Mouse (Mus musculus) limb, embryonic 15.5 days (tissue): Measurements from ENCODE around the gene Atp5h. TPM values are rescaled to one million over a fixed set of nuclear protein-coding genes. Genes with fewer than 3 reads are reported as not detected.
"Not testable (repeated sequence)": the region's sequence is repeated elsewhere in the genome, so short reads cannot be mapped to it uniquely, and the experiment has no call there.

ENCODE experiments used
- ATAC-seq: fragments of 200-750 bp; cut with Nextera tagmentation; 2 replicates; pipeline ENCODE4 v1.8.0; 2017; ENCODE audit warnings: low read depth, moderate TSS enrichment; ENCODE audit not compliant: insufficient number of reproducible peaks, low FRiP score, low TSS enrichment
- H3K27ac ChIP-seq: fragments of 300-500 bp; sonication (generic); 2 replicates; pipeline ENCODE4 v1.5.1; 2015; ENCODE audit warnings: moderate library complexity, mild to moderate bottlenecking, inconsistent platforms
- H3K27me3 ChIP-seq: fragments of 300-500 bp; sonication (generic); 2 replicates; pipeline ENCODE4 v1.6.1; 2015; ENCODE audit warnings: inconsistent platforms
- H3K36me3 ChIP-seq: fragments of 300-500 bp; sonication (generic); 2 replicates; pipeline ENCODE4 v1.6.1; 2015; ENCODE audit warnings: inconsistent platforms
- H3K4me1 ChIP-seq: fragments of 300-500 bp; sonication (generic); 2 replicates; pipeline ENCODE4 v1.6.1; 2015; ENCODE audit warnings: inconsistent platforms
- H3K4me2 ChIP-seq: fragments of 300-500 bp; sonication (generic); 2 replicates; pipeline ENCODE4 v1.6.1; 2015; ENCODE audit warnings: mild to moderate bottlenecking, inconsistent platforms
- H3K4me3 ChIP-seq: fragments of 300-500 bp; sonication (generic); 2 replicates; pipeline ENCODE4 v1.5.1; 2015; ENCODE audit warnings: mild to moderate bottlenecking, inconsistent platforms
- H3K9ac ChIP-seq: fragments of 300-500 bp; sonication (generic); 2 replicates; pipeline ENCODE4 v1.6.1; 2015; ENCODE audit warnings: inconsistent platforms
- H3K9me3 ChIP-seq: fragments of 300-500 bp; sonication (generic); 2 replicates; pipeline ENCODE4 v1.6.1; 2016; ENCODE audit warnings: inconsistent platforms
- WGBS: fragments of 180-500 bp; shearing (Covaris S2); methylation state at CpG from one replicate; pipeline ENCODE4 v1.1.7; 2015; 5-methylcytosine and 5-hydroxymethylcytosine counted together
- polyA plus RNA-seq: library from polyadenylated mRNA; unstranded; fragments of >200 nt; fragmentation: Nextera tagmentation; extraction: Ambion mirVana; gene quantifications from 2 replicates; pipeline ENCODE4 v1.2.1, GENCODE M21; 2015

The Atp5h gene
- polyA plus RNA-seq: 766 and 816 TPM in 2 replicates

DNA sequence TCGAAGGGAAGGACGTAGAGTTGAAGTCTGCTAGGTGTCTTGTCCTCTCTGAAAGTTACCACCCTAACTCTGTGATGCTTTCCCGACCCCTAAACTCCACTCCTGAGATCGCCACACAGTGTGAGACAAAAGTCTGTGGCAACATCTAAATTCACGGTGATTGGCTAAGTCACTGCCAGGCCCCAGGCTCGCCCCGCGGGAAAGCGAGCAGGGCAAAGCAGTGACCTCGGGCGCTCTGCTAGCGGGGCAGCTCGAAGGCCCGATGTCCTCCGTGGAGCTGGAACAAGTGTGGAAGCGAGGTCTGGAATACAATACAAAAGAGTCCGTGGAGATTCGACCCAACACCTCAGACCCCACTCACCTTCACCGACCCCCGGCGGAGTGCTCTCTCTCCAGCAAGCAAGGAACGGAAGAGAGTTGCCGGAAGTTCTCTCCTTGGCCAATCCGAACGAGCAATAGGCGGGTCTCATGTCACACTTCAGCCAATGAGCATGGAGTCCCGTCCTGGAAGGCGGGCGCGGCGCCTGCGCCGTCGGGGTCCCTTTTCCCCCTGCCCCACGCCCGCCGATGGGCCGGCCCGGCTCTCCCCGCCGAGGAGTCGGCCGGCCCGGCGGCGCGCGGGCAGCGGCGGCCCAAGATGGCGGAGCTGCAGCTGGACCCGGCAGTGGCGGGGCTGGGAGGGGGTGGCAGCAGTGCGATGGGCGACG, at the start of gene Atp5h, which contains the start of gene Kctd2:
TSS of gene Atp5h (minus strand) at position 432 of the 707 bp plus-strand sequence.
TSS of gene Kctd2 (plus strand) at position 598 of the 707 bp plus-strand sequence.
- Histone ChIP-seq H3K36me3 (peaks cover 41% of the 10 kb centered on the region), H3K4me1 (peaks cover 36% of the 10 kb centered on the region)
- WGBS: under 1% methylated on average over 43 of the region's 56 CpGs

DNA sequence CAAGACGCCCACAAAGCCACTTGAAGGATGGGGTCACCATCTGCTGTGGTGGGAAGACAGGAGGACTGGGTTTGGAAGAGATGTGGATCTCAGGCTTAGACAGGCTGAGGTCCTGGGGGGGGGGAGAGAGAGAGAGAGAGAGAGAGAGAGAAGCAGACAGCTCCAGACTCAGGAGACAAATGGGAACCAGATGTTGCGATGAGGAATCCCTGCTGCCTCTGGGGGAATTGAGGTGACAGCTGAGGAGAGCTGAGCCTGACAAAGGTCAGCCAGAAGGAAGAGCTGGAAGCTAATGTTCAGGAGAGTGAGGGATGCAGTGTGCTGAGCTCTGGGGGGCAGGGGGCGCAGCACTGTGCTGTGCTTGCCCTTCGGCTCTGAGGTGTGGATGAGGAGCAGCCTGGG, 47.5 kb upstream of the Atp5h start:
- Histone ChIP-seq H3K4me2 (no peak overlapping the region), H3K27me3 (no peaks in the 10 kb centered on the region), H3K9me3 (no peaks in the 10 kb centered on the region), H3K9ac (no peak overlapping the region), H3K36me3 (no peaks in the 10 kb centered on the region), H3K4me3 (no peak overlapping the region), H3K4me1 (0 out of 2 replicates have a peak, but pooled peaks cover 5% of the 10 kb centered on the region), H3K27ac (no peak overlapping the region)
- 11% methylated on average over 4 of the region's 4 CpGs for WGBS
- ATAC-seq: no peak

More for the DNA sequence above, at the start of gene Atp5h, which contains the start of gene Kctd2:
- peak; percentile 95 for ATAC-seq
- Histone ChIP-seq H3K4me2 (peak within 1 kb of the TSS; percentile 93), H3K27me3 (no peaks in the 10 kb centered on the region), H3K9ac (peak within 1 kb of the TSS; percentile 91), H3K27ac (peak within 1 kb of the TSS; percentile 85), H3K9me3 (no peaks in the 10 kb centered on the region), H3K4me3 (peak within 1 kb of the TSS; percentile 84)

DNA sequence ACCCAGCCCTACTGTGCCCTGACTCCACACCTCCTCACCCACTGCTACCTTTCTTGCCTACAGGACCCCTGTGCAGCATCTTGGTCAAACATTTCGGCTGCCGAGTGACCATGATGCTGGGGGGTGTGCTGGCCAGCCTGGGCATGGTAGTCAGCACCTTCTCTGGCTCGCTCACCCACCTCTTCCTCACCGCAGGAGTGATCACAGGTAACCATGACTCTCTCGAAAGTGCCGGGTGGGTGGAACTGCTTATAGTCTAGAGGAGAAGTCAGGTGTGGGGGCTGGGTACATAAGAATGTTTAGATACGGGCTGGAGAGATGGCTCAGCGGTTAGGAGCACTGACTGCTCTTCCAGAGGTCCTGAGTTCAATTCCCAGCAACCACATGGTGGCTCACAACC, 45.1 kb upstream of the Atp5h start:
- Histone ChIP-seq H3K9me3 (no peaks in the 10 kb centered on the region), H3K4me3 (no peak overlapping the region), H3K36me3 (no peaks in the 10 kb centered on the region), H3K4me1 (0 out of 2 replicates have a peak, but pooled peaks cover 5% of the 10 kb centered on the region), H3K27me3 (no peaks in the 10 kb centered on the region), H3K9ac (no peak overlapping the region), H3K4me2 (no peak overlapping the region), H3K27ac (no peak overlapping the region)
- 87% methylated on average over 8 of the region's 8 CpGs for WGBS
- ATAC-seq: no peak

DNA sequence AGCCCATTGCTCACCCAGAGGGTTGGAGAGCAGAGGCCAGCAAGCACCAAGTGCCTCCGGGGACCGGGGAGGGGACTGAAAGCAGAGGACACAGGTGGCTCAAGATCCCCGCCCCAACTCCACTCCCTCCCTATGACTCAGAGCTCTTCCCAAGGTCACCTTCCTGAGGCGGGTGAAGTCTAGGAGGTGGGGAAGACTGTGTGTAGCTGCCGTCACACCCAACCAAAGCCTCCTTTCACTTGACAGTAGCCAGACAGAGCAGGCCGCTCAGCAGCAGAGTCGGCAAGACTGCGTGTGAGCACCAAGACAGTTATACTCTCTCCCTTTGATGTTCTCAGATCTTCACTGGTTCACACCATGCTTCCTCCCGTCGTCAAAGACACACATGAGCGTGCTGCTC, 43.6 kb upstream of the Atp5h start:
- H3K4me3 ChIP-seq: no peak overlapping the region
- WGBS: 53% methylated on average over 11 of the region's 11 CpGs

DNA sequence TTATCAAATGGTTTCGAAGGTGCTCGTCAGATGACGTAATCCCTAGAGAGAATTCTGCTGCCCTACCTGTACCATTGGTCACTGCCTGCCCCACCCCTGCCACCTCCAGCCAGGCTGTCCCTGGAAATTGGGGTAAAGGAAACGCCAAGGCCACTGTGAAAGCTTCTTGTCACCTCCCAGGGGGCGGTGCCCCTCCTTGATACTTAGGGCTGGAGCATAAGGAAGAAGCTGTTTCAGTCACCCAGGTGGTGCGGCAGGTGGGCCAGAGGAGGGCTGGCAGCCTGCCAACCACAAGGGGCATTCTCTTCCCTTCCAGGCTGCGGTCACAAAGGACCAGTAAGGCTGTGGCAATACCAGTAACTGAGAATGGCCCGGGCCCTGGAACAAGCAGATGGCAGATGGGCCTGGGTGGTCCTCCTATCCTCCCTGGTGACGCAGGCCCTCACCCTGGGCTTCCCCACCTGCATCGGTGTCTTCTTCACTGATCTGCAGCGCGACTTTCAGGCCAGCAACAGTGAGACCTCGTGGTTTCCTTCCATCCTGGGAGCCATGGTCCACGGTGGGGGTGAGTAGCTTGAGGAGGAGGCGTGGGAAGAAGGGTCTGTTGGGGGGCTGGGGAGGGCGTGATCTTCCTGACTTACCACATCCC, 42.6 kb upstream of the Atp5h start, which contains the start of gene Slc16a5:
TSS of gene Slc16a5 (plus strand) at position 232 of the 649 bp plus-strand sequence.
- 65% methylated on average over 16 of the region's 16 CpGs for WGBS
- ATAC-seq: 0 out of 2 replicates have a peak, but pooled peaks have one; percentile 16
- H3K36me3 ChIP-seq: no peaks in the 10 kb centered on the region
- H3K27ac ChIP-seq: no peak within 1 kb of the TSS
- H3K9me3 ChIP-seq: no peaks in the 10 kb centered on the region
- no peak within 1 kb of the TSS for H3K4me2 ChIP-seq
- H3K9ac ChIP-seq: no peak within 1 kb of the TSS
- no peak within 1 kb of the TSS for H3K4me3 ChIP-seq
- peaks cover 7% of the 10 kb centered on the region; the same call in 1 of the 2 replicates for H3K4me1 ChIP-seq
- H3K27me3 ChIP-seq: no peaks in the 10 kb centered on the region

More for the DNA sequence above, 43.6 kb upstream of the Atp5h start:
- H3K4me2 ChIP-seq: no peak overlapping the region
- H3K4me1 ChIP-seq: 0 out of 2 replicates have a peak, but pooled peaks cover 5% of the 10 kb centered on the region
- H3K36me3 ChIP-seq: no peaks in the 10 kb centered on the region
- no peaks in the 10 kb centered on the region for H3K27me3 ChIP-seq
- no peak overlapping the region for H3K9ac ChIP-seq
- no peak for ATAC-seq
- H3K9me3 ChIP-seq: no peaks in the 10 kb centered on the region
- no peak overlapping the region for H3K27ac ChIP-seq

DNA sequence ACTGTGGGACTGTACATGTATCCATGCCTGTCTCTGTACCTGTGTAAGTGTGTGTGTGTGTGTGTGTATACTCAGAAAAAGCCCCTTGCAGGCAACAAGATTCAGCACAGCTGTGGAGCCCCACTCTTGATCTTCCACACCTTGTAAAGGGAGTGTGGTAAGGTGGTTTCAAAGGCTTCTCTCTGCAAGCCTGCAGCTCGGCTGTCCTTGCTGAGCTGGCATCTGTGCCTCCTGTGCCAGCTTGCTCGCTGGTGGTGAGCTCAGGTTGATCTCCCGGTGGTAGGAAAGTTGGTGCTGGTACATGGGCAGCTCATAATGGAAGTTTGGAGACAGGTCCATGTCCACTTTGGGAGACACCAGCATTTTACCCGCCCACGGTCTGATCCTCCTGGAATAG, 42.1 kb upstream of the Atp5h start:
- WGBS: 66% methylated on average over 5 of the region's 5 CpGs

DNA sequence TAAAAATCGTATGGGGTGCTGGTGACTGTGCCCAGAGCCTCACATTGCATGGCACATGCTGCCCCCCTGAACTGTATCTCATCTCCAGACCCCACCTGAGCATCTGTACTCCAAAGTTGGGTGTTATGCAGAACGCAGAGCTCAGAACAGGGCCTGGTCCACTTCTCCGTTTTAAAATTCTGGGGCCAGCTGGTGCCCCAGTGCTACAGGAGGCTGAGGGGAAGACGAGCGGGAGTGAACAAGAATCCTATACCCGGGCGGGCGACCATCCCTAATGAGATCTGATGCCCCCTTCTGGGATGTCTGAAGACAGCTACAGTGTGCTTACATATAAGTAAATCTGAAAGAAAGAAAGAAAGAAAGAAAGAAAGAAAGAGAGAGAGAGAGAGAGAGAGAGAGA, 41.2 kb upstream of the Atp5h start:
- ATAC-seq: no peak
- no peak overlapping the region for H3K4me3 ChIP-seq
- H3K27me3 ChIP-seq: no peaks in the 10 kb centered on the region
- H3K9me3 ChIP-seq: no peaks in the 10 kb centered on the region
- 21% methylated on average over 8 of the region's 8 CpGs for WGBS
- H3K4me1 ChIP-seq: peaks cover 5% of the 10 kb centered on the region; the same call in 1 of the 2 replicates
- H3K4me2 ChIP-seq: no peak overlapping the region
- H3K9ac ChIP-seq: no peak overlapping the region
- no peaks in the 10 kb centered on the region for H3K36me3 ChIP-seq
- no peak overlapping the region for H3K27ac ChIP-seq

More for the DNA sequence above, 42.1 kb upstream of the Atp5h start:
- Histone ChIP-seq H3K9me3 (no peaks in the 10 kb centered on the region), H3K4me3 (no peak overlapping the region), H3K4me2 (no peak overlapping the region), H3K4me1 (peaks cover 5% of the 10 kb centered on the region; the same call in 1 of the 2 replicates), H3K27ac (no peak overlapping the region), H3K9ac (no peak overlapping the region), H3K36me3 (no peaks in the 10 kb centered on the region), H3K27me3 (no peaks in the 10 kb centered on the region)
- no peak for ATAC-seq

DNA sequence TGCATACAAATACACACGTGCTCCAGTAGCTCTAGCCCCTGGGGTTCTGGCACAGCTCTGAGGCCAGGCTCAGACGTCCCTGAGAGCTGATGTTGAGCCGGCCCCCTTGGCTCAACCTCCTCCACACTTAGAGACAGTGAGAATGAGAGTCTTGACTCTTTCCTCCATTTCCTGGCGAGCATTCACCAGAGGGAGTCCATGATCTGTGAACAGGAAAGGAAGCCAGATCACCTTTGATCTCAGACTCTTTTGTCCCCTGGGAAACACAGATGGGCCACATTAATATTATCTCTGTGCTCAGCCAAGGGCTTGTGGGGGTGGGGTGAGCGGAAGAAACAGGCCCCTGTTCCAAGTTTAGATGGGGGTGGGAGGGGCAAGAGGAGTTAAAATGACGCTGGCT, 37.6 kb upstream of the Atp5h start:
- Histone ChIP-seq H3K27me3 (no peaks in the 10 kb centered on the region), H3K4me2 (no peak overlapping the region), H3K9me3 (no peaks in the 10 kb centered on the region), H3K4me1 (peaks cover 5% of the 10 kb centered on the region; the same call in 1 of the 2 replicates), H3K36me3 (no peaks in the 10 kb centered on the region), H3K27ac (no peak overlapping the region), H3K4me3 (no peak overlapping the region), H3K9ac (no peak overlapping the region)
- WGBS: 29% methylated on average over 6 of the region's 6 CpGs
- no peak for ATAC-seq

DNA sequence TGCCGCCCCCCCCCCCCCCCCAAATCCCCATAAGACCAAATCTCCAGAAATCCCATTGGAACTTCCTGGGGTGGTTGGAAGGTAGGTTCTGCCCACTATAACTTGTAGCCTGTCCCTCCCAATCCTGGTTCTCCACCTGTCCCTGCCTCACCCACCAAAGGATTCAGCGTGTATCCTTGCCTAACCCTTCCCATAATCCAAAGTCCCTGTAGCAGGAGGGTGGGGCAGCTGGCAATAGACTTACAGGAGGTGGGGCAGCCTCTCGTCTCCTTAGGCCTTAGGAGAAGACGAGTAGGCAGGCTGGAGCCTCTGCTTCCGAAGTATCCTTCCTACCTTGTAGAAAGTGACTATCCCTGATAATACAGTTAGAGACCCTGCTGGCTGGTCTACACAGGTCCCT, 36.4 kb upstream of the Atp5h start:
- no peak overlapping the region for H3K4me3 ChIP-seq
- WGBS: 83% methylated on average over 5 of the region's 5 CpGs
- H3K27me3 ChIP-seq: no peaks in the 10 kb centered on the region
- H3K9ac ChIP-seq: no peak overlapping the region
- H3K36me3 ChIP-seq: no peaks in the 10 kb centered on the region
- no peak overlapping the region for H3K27ac ChIP-seq
- no peak for ATAC-seq
- peaks cover 5% of the 10 kb centered on the region; the same call in 1 of the 2 replicates for H3K4me1 ChIP-seq
- H3K4me2 ChIP-seq: no peak overlapping the region
- no peaks in the 10 kb centered on the region for H3K9me3 ChIP-seq

DNA sequence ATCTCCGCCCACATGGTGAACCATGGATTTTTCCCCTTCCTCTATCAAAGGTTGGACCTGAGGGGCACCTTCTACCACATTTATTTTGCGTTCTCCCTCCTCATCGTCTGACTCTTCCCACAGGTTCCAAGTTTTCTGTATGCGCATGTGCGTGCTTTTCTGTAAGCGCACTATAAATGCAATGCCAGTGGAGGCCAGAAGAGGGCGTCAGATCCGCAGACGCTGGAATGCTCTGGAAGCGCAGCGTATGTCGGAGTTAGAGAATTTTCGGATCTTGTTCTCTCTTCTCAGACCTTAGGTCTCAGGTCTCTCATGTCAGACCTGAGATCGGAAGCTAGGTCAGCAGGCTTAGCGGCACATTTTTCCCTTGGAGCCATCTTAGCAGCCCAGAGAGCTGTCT, 35.9 kb upstream of the Atp5h start:
- H3K9me3 ChIP-seq: no peaks in the 10 kb centered on the region
- no peak overlapping the region for H3K27ac ChIP-seq
- H3K36me3 ChIP-seq: no peaks in the 10 kb centered on the region
- H3K4me2 ChIP-seq: no peak overlapping the region
- H3K9ac ChIP-seq: no peak overlapping the region
- ATAC-seq: no peak
- H3K27me3 ChIP-seq: no peaks in the 10 kb centered on the region
- no peak overlapping the region for H3K4me3 ChIP-seq
- WGBS: 84% methylated on average over 15 of the region's 15 CpGs
- H3K4me1 ChIP-seq: peaks cover 5% of the 10 kb centered on the region; the same call in 1 of the 2 replicates

DNA sequence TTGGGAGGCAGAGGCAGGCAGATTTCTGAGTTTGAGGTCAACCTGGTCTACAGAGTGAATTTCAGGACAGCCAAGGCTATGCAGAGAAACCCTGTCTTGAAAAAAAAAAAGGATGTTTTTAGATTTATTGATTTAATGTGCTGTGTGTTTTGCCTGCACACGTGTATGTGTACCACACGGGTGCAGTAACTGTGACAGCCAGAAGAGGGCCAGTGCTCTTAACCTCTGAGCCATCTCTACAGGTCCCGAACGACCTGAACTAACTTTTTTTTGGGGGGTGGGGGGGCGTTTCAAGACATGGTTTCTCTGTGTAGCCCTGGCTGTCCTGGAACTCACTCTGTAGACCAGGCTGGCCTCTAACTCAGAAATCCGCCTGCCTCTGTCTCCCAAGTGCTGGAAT, 35.1 kb upstream of the Atp5h start:
- H3K27ac ChIP-seq, H3K4me1 ChIP-seq, H3K4me3 ChIP-seq, H3K9me3 ChIP-seq, ATAC-seq, H3K27me3 ChIP-seq, H3K36me3 ChIP-seq, H3K9ac ChIP-seq, H3K4me2 ChIP-seq: not testable (repeated sequence)
- WGBS: 87% methylated on average over 6 of the region's 6 CpGs

DNA sequence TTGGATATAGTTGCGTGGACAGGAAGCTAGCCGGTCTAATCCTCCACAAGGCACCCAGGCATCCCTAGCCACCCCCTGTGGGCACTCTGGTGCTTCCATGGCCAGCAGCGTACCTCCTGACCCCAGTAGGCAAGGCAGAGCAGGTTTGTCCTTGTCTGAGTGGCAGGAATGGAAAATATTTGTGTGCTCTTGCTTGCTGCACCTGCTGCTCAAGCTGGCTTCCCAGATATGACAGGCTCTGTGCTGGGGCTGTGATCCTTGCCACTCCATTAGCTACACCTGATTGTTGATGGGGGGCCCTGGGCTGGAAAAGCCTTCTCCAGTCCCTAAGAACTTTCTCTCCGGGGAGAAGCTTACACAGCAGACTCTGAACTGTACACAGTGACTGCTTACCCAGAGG, 33.5 kb upstream of the Atp5h start:
- no peak for ATAC-seq
- WGBS: 69% methylated on average over 4 of the region's 4 CpGs

More for the DNA sequence above, 33.5 kb upstream of the Atp5h start:
- no peak overlapping the region for H3K9ac ChIP-seq
- no peak overlapping the region for H3K27ac ChIP-seq
- H3K4me1 ChIP-seq: peaks cover 5% of the 10 kb centered on the region; the same call in 1 of the 2 replicates
- H3K9me3 ChIP-seq: no peaks in the 10 kb centered on the region
- no peaks in the 10 kb centered on the region for H3K36me3 ChIP-seq
- H3K27me3 ChIP-seq: no peaks in the 10 kb centered on the region
- no peak overlapping the region for H3K4me3 ChIP-seq
- H3K4me2 ChIP-seq: no peak overlapping the region
